Mouse (Mus musculus): Measurements from ENCODE around the gene Gm47996. TPM values are rescaled to one million over a fixed set of nuclear protein-coding genes. Genes with fewer than 3 reads are reported as not detected.
"Not testable (repeated sequence)": the region's sequence is repeated elsewhere in the genome, so short reads cannot be mapped to it uniquely, and the experiment has no call there.

The Gm47996 gene
- total RNA-seq, 2 experiments from 2014 or later, result not detected

- DNase-seq, result not testable (repeated sequence)
These were observed 6.1 kb upstream of the Gm47996 start, which contains the start of gene 3110040M04Rik for GRCm38 (mm10) chr1:151203818-151204217. Gene 3110040M04Rik, plus strand, starts transcription at chr1:151204121.

DNA sequence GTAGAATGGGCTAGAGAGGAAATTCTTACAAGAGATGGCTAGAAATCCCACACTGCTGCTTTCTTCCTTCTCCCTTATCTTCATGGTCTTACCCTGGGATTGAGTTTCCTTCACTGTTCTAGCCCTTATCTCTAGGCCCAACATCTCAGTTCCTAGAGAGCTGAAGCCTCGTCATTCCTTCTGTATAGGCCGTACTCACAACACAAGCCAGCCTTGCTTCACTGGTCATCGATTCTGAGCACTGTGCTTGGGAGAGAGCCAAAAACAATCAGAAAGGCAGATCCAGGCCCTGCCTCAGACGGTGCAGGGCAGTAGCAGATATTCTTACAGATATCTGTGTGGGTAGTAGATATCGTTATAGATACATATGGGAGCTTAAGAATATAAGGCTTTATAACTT lies 1.4 kb upstream of the Gm47996 start:
- not testable (repeated sequence) for DNase-seq

DNA sequence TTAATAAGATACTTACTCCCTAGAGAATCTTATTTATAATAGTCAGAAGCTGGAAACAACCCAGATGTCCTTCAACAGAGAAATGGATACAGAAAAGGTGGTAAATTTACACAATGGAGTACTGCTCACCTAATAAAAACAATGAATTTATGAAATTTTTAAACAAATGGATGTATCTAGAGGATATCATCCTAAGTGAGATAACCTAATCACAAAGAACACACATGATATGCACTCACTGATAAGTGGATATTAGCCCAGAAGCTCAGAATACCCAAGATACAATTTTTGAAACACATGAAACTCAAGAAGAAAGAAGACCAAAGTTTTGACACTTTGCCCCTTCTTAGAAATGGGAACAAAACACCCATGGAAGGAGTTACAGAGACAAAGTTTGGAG lies 987 bp upstream of the Gm47996 start:
- DNase-seq, result not testable (repeated sequence)

GRCm38 (mm10) chr1:151211666-151212065 lies 1.7 kb downstream of the Gm47996 start:
- DNase-seq, result not testable (repeated sequence)

DNA sequence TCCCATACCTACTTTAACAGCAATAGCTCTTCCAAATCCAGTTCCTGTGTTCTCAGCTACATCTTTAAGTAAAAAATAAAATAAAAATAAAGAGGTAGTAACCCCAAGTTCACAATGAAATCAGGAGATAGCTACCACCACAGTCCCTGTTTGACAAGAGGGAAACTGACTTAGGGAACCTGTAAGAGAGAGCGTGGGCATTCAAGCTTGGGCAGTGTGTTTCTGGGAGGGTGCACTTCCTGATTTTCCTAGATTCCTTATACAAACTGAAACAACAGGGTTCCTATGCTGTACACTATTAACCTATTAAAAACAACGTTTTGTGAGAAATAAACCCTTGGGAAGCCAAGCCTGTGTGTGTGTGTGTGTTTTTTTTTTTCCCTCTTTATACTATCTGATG lies 4.9 kb downstream of the Gm47996 start:
- DNase-seq, result no peak

GRCm38 (mm10) chr1:151215985-151216384 lies 6.1 kb downstream of the Gm47996 start:
- DNase-seq, result no peak

- DNase-seq, result no peak
These were observed 6.5 kb downstream of the Gm47996 start for GRCm38 (mm10) chr1:151216417-151216816.

DNA sequence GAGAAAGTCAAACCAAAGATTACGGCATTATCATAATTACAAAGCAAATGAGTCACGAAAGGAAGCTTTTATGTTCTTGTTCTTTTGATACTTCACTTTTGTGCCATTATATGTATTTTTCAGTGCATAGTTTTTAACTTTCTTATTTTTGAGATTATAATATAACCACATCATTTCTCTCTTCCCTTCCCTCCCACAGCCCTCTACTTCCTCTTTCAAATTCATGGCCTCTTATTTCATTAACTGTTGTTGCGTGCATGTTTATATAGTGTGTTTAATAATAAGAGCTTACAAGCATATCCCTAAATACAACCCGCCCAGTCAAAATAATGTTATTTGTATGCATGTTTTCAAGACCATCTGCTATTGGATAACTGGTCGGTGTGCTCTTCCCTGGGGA lies 9.1 kb downstream of the Gm47996 start:
- no peak for DNase-seq

DNA sequence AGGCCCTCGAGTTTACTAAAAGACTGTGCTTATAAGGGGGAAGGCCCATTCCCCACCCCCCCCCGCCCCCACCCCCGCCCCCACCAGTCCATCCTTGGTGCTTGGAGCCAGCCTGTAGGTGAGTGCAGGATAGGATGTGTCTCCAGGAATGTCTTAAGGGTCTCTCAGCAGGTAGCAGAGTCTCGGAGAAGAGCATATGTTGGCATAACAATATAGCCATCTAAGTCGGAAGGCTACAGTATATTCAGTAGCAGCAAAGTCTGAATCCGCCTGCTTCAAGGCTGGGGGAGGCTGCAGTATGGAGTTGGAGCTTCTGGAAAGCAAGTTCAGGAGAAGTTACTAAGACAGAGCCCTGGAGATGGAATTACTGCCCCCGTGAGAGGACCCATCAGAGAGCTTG lies 10.2 kb downstream of the Gm47996 start:
- no peak for DNase-seq

DNA sequence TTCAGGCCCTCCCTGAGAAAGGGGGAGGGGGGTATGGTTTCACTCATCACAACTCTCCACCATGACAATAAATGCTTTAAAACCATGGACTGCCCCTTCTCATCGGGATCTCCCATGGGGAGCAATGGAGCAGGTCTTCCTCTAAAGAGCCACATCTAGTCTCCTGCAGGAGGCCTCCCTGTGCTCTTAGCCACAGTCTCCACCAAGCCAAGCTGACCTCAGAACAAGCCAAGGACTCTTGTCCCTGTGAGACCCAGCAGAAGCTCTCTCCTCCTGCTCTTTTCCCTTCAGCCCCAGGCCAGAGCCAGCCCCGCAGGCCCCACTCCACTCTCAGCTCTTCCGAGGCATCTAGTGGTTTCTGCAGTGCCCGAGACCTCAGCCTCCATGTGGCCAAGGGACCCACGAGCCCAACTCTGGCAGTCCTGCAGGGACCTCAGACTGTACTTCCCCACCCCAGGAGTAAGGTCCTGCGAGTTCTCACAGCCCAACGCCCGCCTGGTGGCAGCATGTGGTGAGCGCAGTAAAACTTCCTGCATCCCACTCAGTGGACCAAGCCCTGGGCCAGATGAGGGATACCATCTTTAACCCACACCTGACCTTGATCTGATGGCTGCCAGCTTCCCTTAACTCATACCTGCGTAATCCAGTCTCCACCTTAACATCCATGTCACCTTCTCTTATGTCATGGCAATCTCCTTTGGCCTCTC lies 12.8 kb downstream of the Gm47996 start:
- DNase-seq, result no peak

DNA sequence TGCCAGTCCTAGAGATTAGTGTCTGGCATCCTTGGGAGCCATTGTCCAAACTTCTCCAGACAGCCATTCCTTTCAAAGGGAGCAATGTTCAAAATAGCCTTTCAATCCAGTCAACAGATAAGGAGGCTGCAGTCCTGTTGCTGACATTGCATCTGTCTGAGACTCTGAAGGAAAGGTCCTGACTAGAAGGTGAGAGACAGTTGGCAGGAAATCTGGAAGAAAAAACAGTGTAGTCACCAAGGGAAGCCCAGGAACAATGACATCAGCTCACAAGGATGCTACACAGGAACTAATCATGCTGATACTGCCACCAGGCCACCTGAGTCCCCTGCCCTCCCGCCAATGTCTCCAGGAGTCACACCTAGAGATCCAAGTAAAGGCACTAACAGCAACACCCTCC lies 13.4 kb downstream of the Gm47996 start:
- DNase-seq, result no peak

DNA sequence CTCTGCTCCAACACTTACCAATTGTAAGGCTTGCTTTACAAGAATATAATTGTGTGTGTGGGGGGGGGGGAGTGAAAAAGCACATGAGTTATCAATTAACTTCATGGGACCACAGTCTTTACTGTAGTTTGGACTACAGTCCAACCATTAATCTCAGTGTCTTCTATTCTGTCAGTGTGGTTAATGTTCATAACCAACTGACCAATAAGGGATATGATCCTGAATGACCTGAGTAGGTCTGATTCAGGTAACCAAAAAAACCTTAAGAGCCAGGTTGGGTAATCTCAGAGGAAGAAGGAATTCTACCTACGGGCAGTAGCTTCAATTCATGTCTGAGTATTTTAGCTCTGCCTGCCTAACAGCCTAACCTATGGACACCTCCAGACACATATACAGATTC lies 14.6 kb downstream of the Gm47996 start:
- no peak for DNase-seq

DNA sequence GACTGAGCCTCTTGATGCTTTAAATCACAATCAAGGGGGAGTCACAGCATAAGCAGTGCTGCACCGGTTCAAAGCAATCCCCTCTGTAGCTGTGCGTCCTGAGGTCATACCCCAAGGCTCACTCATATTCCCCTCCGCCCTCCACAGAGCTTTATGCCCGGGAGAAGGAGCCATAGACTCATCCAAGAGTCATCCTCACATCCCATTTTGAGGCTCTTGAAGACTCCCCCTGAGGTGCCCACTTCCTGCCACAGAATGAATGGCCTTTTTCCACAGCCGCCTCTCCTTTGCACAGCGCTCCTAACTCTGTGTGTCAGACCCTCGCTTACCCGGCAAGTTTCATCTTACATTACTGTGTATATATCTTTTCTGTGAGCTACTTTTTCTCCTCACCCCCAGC lies 17.6 kb downstream of the Gm47996 start:
- DNase-seq, result no peak

GRCm38 (mm10) chr1:151228320-151228989 lies 18.5 kb downstream of the Gm47996 start:
- no peak for DNase-seq

- no peak for DNase-seq
These were observed 22.4 kb downstream of the Gm47996 start for GRCm38 (mm10) chr1:151232346-151232745.

- peak in 1 of 2 experiments; percentile 4 for DNase-seq
These were observed 23.8 kb downstream of the Gm47996 start for GRCm38 (mm10) chr1:151233756-151234155.

DNA sequence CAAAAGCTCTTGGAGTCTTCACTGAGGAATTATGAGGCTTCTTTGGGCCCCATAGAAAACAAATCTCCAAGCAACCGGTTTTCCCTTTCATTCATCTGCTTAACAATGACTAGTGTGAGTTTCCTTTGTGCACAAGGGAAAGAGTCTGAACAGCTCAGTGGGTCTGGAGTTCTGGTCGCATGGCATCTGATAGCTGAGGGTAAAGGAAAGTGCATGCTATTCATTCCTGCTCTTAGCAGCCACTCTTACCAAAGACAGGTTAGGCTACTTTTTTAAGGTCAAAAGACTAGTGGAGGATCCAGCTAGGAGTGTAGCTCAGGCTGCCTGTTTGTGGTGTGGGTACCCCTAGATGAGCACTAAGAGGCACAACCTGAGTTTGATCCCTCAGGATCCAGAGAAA lies 25.6 kb downstream of the Gm47996 start:
- no peak for DNase-seq

DNA sequence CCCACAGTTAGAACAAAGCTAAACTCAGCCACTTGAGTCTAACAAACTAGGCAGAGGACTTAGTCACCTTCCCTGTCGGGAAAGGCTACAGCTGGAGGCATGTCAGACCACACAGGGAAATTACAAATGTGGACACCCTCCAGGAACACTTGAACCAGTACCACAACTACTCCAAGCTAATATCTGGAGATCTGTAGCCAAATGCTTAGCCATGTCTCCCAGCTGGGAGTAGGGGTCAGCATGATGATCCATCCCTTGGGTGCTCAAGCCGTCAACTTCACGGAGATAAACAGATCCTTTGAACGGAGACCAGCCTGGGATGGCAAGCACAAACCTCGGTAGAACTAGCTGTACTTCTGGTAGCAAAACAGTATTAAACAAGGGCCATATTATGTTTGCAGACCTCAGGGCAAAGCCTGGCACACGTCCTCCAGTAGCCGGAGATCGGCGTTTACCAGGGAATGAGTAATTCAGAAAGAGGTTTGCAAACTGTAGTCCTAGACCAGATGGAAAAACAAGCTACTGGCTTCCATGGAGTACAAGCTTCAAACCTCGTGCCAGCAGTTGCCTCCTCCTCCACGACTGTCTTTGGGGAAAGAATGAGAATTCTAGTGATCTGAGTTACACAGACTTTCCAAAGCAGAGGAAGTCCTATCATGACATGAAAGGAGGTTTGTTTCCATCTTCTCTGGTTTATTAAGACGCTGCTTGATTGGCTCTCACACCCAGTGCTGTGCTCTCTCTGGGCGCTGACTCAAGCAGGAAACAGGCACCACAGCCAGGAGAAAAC lies 26.4 kb downstream of the Gm47996 start:
- DNase-seq, result peak in 1 of 2 experiments; percentile 17

DNA sequence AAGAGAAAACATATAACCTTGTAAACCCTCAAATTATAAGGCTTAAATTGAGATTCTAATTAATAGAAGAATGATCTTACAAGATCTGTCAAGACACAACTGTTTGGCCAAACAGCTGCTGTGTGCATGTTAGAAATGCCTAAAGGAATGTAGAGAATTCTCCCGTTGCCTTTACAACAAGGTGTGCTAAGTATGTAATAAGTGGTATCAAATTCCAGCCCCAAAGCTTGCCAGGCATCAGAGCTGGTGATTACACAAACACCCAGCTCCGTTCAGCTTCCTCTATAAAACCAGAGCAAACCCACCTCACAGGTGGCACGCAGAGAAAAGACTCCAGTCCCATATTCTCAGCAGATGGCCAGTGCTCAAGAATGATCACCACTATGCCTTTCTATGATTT lies 27.8 kb downstream of the Gm47996 start:
- no peak for DNase-seq

- DNase-seq, result no peak
These were observed 33.4 kb downstream of the Gm47996 start for GRCm38 (mm10) chr1:151243332-151243731.

DNA sequence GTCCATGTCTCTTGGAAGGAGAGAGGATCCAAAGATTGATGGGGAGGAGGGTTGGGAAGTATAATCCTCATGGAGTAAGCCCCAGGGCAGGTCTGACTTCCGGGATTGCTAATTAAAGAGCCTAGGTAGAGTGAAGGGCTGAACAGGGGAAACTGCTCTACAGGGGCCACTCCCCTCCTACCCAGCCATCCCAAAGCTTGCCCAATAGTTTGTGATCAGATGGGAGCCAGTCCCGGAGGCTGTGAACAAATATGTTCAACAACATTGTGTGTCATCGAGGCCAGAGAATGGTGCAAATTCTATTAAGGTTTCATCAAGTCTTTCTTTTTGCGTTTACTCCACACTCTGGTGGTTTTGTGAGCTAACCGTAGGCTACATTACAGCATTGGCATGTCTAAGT lies 34.1 kb downstream of the Gm47996 start:
- DNase-seq, result no peak

GRCm38 (mm10) chr1:151244761-151245160 lies 34.8 kb downstream of the Gm47996 start:
- no peak for DNase-seq

DNA sequence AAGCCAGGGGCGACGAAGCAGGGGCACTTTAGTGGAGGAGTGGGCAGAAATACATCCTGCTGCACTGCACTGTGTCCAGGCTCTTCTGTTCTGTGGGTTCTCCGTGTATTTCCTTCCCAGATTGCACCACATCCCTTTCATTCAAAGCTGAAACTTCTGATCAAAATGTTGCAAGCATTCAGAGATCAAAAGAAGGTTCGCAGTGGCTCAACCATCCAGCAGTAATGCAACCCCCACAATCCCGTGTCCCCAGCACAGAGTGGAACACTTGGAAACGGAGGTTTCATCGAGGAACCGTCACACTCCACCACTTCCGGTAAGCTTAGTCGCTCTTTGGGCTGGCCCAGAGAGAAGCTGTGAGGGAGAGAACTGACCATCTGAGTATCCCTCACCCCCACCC lies 35.2 kb downstream of the Gm47996 start:
- DNase-seq, result no peak
